Mouse (Mus musculus) heart, adult 2 months (tissue): ENCODE data around the gene Plekhm2.

ENCODE experiments used
- CTCF ChIP-seq: fragments of 200-600 bp; IDR thresholded peaks from 2 replicates; pipeline ENCODE4 v1.8.1; 2022; ENCODE audit warnings: antibody characterized with exemption, mild to moderate bottlenecking, moderate library complexity
- POLR2A ChIP-seq: fragments of 200-500 bp; IDR thresholded peaks from 2 replicates; pipeline ENCODE4 v1.6.1; 2011; ENCODE audit warnings: mild to moderate bottlenecking, low read depth, low read length, control low read depth; ENCODE audit not compliant: insufficient read depth

DNA sequence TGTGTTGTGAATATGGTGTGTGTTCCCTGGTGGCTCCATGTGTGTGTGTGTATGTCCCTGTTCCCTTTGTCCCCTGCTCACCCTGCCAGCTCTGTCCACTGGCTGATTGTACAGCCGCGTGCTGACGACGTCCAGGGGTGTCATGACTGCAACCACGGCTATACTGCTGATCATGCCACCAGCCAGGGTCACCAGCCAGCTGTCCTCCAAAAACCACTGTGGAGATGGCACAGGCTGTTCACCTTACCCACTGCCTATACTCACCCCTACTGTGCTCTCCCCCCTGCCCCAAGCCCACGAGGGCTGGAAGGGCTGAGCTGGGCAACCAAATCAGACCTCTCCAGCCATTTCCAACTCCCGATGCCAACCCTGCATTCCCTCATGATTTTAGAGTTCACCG is 43.4 kb downstream of the Plekhm2 start:
- TF ChIP-seq CTCF (no peak), POLR2A (no peak)
